ENCODE assay signal across 20 mouse cellular contexts in the genomic region with DNA sequence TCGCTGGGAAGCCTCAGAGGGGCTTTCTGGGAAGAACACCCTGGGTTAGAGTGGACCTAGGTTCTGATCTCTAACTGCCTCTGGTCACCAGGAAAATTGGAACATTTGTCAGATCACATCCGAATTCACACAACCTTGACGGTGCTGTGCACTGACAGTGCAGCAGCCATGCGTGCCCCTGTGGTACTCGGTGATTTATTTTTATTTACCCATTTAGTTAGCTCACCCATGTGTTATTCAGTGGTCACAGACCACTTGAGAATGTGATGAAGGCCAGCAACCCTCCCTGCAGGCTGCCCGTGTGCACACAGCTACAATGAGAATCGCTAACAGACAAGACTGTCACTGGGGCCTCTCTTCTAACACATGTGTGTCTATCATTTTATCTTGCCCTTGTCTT.
"Had no signal": no experiment of that assay in that cellular context is flagged by ENCODE, and none has a peak within 500 bp of the region (broad histone marks: within the 10 kb centered on the region; RNA-seq: fewer than 3 reads in every experiment).

No protein-coding gene starts in this region.

- H3K4me1 ChIP-seq: limb, embryonic 13.5 days; liver, embryonic 12.5 days; liver, embryonic 15.5 days; lung, embryonic 15.5 days had no signal

- H3K4me3 ChIP-seq: layer of hippocampus, adult 2 months; limb, embryonic 10.5 days; limb, embryonic 13.5 days; liver, embryonic 12.5 days; liver, embryonic 15.5 days; lung, embryonic 15.5 days; megakaryocyte, embryonic 14.5 days; midbrain, embryonic 10.5 days; midbrain, embryonic 13.5 days; myocyte had no signal

- H3K27ac ChIP-seq: layer of hippocampus, adult 2 months; limb, embryonic 10.5 days; limb, embryonic 13.5 days; liver, embryonic 12.5 days; liver, embryonic 15.5 days; lung, embryonic 15.5 days; midbrain, embryonic 13.5 days; stomach, postnatal 0 days had no signal

- H3K36me3 ChIP-seq: limb, embryonic 10.5 days; limb, embryonic 13.5 days; liver, embryonic 12.5 days; liver, embryonic 15.5 days; lung, embryonic 15.5 days; midbrain, embryonic 10.5 days; midbrain, embryonic 13.5 days had no signal

- H3K9ac ChIP-seq: limb, embryonic 13.5 days; liver, embryonic 12.5 days; liver, embryonic 15.5 days; lung, embryonic 15.5 days; midbrain, embryonic 13.5 days had no signal

- ATAC-seq: liver, embryonic 12.5 days had no signal

- H3K9me3 ChIP-seq: limb, embryonic 10.5 days; limb, embryonic 13.5 days; liver, embryonic 12.5 days; liver, embryonic 15.5 days; lung, embryonic 15.5 days; megakaryocyte, embryonic 14.5 days; midbrain, embryonic 10.5 days; midbrain, embryonic 13.5 days had no signal

- DNase-seq: kidney, adult 18-20 months; kidney, postnatal 14 days; layer of hippocampus, adult 9-11 months; liver; lung, adult 18-20 months; lung, postnatal 10 days; lung, postnatal 36 days; right cerebral cortex, postnatal 4 days; thymus, postnatal 25 days had no signal

- H3K27me3 ChIP-seq: limb, embryonic 13.5 days; liver, embryonic 12.5 days; liver, embryonic 15.5 days; lung, embryonic 15.5 days; megakaryocyte, embryonic 14.5 days; midbrain, embryonic 13.5 days had no signal

- H3K4me2 ChIP-seq: limb, embryonic 13.5 days; liver, embryonic 12.5 days; liver, embryonic 15.5 days; lung, embryonic 15.5 days; midbrain, embryonic 13.5 days had no signal
